Mouse (Mus musculus) heart, adult 2 months (tissue): ENCODE results near the gene Ccl5.

Source experiments
- CTCF ChIP-seq: fragments of 200-600 bp; IDR thresholded peaks from 2 replicates; pipeline ENCODE4 v1.8.1; 2022; ENCODE audit warnings: antibody characterized with exemption, mild to moderate bottlenecking, moderate library complexity
- POLR2A ChIP-seq: fragments of 200-500 bp; IDR thresholded peaks from 2 replicates; pipeline ENCODE4 v1.6.1; 2011; ENCODE audit warnings: mild to moderate bottlenecking, low read depth, low read length, control low read depth; ENCODE audit not compliant: insufficient read depth

GRCm38 (mm10) chr11:83578186-83578760, 48.0 kb upstream of the Ccl5 start, which contains the start of gene Ccl9:
- 0 out of 2 replicates have a peak, but pooled peaks have one; percentile 32 for TF ChIP-seq POLR2A
- no peak for TF ChIP-seq CTCF
